Comparison of ENCODE assay signal across 8 mouse cellular contexts in the genomic region with DNA sequence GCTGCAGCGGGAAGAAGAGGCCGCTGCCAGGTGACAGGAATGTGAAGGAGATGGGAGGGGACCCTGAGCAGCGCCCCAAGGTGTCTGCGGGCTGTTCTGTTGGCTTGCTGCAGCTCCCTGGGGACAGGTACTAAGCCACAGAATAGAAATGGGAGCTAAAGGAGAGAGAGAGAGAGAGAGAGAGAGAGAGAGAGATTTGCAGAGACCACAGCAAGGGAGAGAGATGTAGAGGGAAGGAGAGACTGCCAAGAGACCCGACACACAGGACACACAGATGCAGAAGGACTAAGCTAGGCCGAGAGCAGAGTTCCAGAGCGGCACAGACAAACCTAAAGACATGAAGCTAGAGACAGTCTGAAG. TPM values are rescaled to one million over a fixed set of nuclear protein-coding genes. Genes with fewer than 3 reads are reported as not detected.
A peak's percentile ranks its signal among the peaks of the same experiment; 100 is the strongest.
DNase-seq lines count a peak whose midpoint lies in the region; ATAC-seq and TF ChIP-seq lines count a peak whose summit lies in the region.

No protein-coding gene starts in this region.

- H3K27me3 ChIP-seq in C2C12 (ENCODE audit: control insufficient read depth, insufficient read depth, insufficient read length), result no peaks in the 10 kb centered on the region
- peaks cover 17% of the 10 kb centered on the region; the same call in 1 of the 2 replicates for H3K27me3 ChIP-seq in forebrain, embryonic 14.5 days (replicated peaks; ENCODE audit: control insufficient read depth, insufficient read depth, low read length)
- H3K27me3 ChIP-seq in liver, embryonic 13.5 days, result peaks cover 97% of the 10 kb centered on the region

- peak overlapping the region; percentile 83 for H3K4me3 ChIP-seq in gastrocnemius, adult 2 months
- H3K4me3 ChIP-seq in C2C12 (ENCODE audit: insufficient read depth, poor library complexity, severe bottlenecking), result peak overlapping the region; percentile 31
- peak overlapping the region; percentile 42 for H3K4me3 ChIP-seq in forebrain, embryonic 14.5 days (ENCODE audit: low read depth, low read length)
- H3K4me3 ChIP-seq in liver, embryonic 13.5 days (replicated peaks), result peak overlapping the region; percentile 52

- intact Hi-C loops in gastrocnemius, adult 2 months (cut with DNase I), result no loop called here

- TF ChIP-seq CTCF in gastrocnemius, adult 2 months (IDR thresholded peaks at IDR 0.05), result no peak
- no peak for TF ChIP-seq CTCF in C2C12 (IDR thresholded peaks at IDR 0.05; ENCODE audit: control insufficient read depth, insufficient read depth, insufficient read length)

- peak overlapping the region; percentile 50 for H3K27ac ChIP-seq in gastrocnemius, adult 2 months
- H3K27ac ChIP-seq in forebrain, embryonic 14.5 days (ENCODE audit: low read depth, low read length), result peak overlapping the region; percentile 97
- H3K27ac ChIP-seq in liver, embryonic 13.5 days, result no peak overlapping the region

- no peaks in the 10 kb centered on the region for H3K9me3 ChIP-seq in forebrain, embryonic 14.5 days (replicated peaks; ENCODE audit: control insufficient read depth, low read length)
- no peaks in the 10 kb centered on the region for H3K9me3 ChIP-seq in liver, embryonic 13.5 days (replicated peaks)

- 5% methylated on average over 7 of the region's 7 CpGs for WGBS in forebrain, embryonic 14.5 days
- 4% methylated on average over 7 of the region's 7 CpGs for WGBS in liver, embryonic 13.5 days (ENCODE audit: insufficient replicate concordance)

- DNase-seq in gastrocnemius, adult 2 months, result no peak
- no peak for DNase-seq in gastrocnemius, adult 8-10 months (ENCODE audit: low spot score in 2 of 2)
- no peak for DNase-seq in forebrain, embryonic 14.5 days (ENCODE audit: low spot score)
- DNase-seq in liver, embryonic 13.5 days, result no peak
- no peak for DNase-seq in B cell, adult 2 months
- no peak for DNase-seq in adrenal gland, postnatal 4 days (ENCODE audit: low spot score in 2 of 2)

- no peaks in the 10 kb centered on the region for H3K79me2 ChIP-seq in C2C12 (ENCODE audit: control insufficient read depth, insufficient read depth)

- peak overlapping the region; percentile 76 for H3K9ac ChIP-seq in forebrain, embryonic 14.5 days (ENCODE audit: low read length)
- no peak overlapping the region; the same call in 1 of the 2 replicates for H3K9ac ChIP-seq in liver, embryonic 13.5 days

- peaks cover 5% of the 10 kb centered on the region for H3K36me3 ChIP-seq in C2C12 (ENCODE audit: control insufficient read depth, insufficient read depth)
- no peaks in the 10 kb centered on the region; the same call in 1 of the 2 replicates for H3K36me3 ChIP-seq in forebrain, embryonic 14.5 days (ENCODE audit: control insufficient read depth, insufficient read depth, low read length)
- peaks cover 5% of the 10 kb centered on the region for H3K36me3 ChIP-seq in liver, embryonic 13.5 days

- H3K79me3 ChIP-seq in C2C12 (ENCODE audit: low read depth), result no peaks in the 10 kb centered on the region

- peak overlapping the region; percentile 90 for H3K4me2 ChIP-seq in forebrain, embryonic 14.5 days (ENCODE audit: low read length)
- peak overlapping the region; percentile 73 for H3K4me2 ChIP-seq in liver, embryonic 13.5 days

- peak overlapping the region; percentile 81 for H3ac ChIP-seq in C2C12 (ENCODE audit: control insufficient read depth, insufficient read length, low read depth)

- H3K4me1 ChIP-seq in forebrain, embryonic 14.5 days (ENCODE audit: control insufficient read depth, insufficient read depth, low read length), result peaks cover 54% of the 10 kb centered on the region
- H3K4me1 ChIP-seq in liver, embryonic 13.5 days (replicated peaks), result peaks cover 73% of the 10 kb centered on the region

- no peak for ATAC-seq in forebrain, embryonic 14.5 days
- ATAC-seq in liver, embryonic 13.5 days (ENCODE audit: low read depth), result no peak
- no peak for ATAC-seq in erythroid progenitor cell, adult 5-6 weeks (replicated peaks; ENCODE audit: low FRiP score, poor library complexity, severe bottlenecking)

TF ChIP-seq in C2C12, 6 proteins besides CTCF, POLR2A, EP300 and RAD21:
- TF ChIP-seq CEBPB (IDR thresholded peaks at IDR 0.05; ENCODE audit: low read depth) (no peak), MYOG (IDR thresholded peaks at IDR 0.05; ENCODE audit: control insufficient read depth, extremely low read depth, insufficient read length) (no peak), FOSL1 (IDR thresholded peaks at IDR 0.05; ENCODE audit: insufficient read depth, low read length, poor library complexity, severe bottlenecking) (no peak), MAX (IDR thresholded peaks at IDR 0.05) (no peak)

RNA-seq across cellular contexts. Expression of a gene that starts 2.5 kb away (rescaled TPM):
- total RNA-seq in gastrocnemius, adult 2 months (2021), result 10 to 100 TPM in 1 of 2 experiments, 1 to 10 TPM in 1; 8.1 to 16.5 TPM
- 10 to 100 TPM in 1 of 4 experiments, 1 to 10 TPM in 3; 4.6 to 11.1 (median 7.6) TPM for total RNA-seq in gastrocnemius, adult 8-10 months (2022)
- 0.42 TPM for polyA plus RNA-seq in C2C12 (2012; fragmentation: generic; extraction: Trizol)
- polyA plus RNA-seq in forebrain, embryonic 14.5 days (2014; fragmentation: Nextera tagmentation; extraction: Ambion mirVana), result 12.5 and 17.2 TPM in 2 replicates
- 1.9 and 2.8 TPM in 2 replicates for polyA plus RNA-seq in liver, embryonic 13.5 days (2015; fragmentation: Nextera tagmentation; extraction: Ambion mirVana)
- 10 to 100 TPM; 57.2 to 71.7 TPM for total RNA-seq in adrenal gland, postnatal 4 days (2021)
- total RNA-seq in erythroid progenitor cell, adult 5-6 weeks (2015; ENCODE audit: low replicate concordance), result not detected in 2 replicates
- not detected in 2 replicates for total RNA-seq in erythroid progenitor cell, adult 5-6 weeks (2017; ENCODE audit: low replicate concordance)

RNA-seq across cellular contexts. Expression of a gene that starts 10.0 kb away (rescaled TPM):
- 10 to 100 TPM; 22.7 to 28.9 TPM for total RNA-seq in gastrocnemius, adult 2 months (2021)
- total RNA-seq in gastrocnemius, adult 8-10 months (2022), result 10 to 100 TPM; 20.3 to 23.0 (median 22.8) TPM
- polyA plus RNA-seq in C2C12 (2012; fragmentation: generic; extraction: Trizol), result 340 TPM
- polyA plus RNA-seq in forebrain, embryonic 14.5 days (2014; fragmentation: Nextera tagmentation; extraction: Ambion mirVana), result 53.1 and 65.1 TPM in 2 replicates
- 133 and 142 TPM in 2 replicates for polyA plus RNA-seq in liver, embryonic 13.5 days (2015; fragmentation: Nextera tagmentation; extraction: Ambion mirVana)
- 10 to 100 TPM; 66.7 to 69.4 TPM for total RNA-seq in adrenal gland, postnatal 4 days (2021)
- 17.2 and 28.1 TPM in 2 replicates for total RNA-seq in erythroid progenitor cell, adult 5-6 weeks (2015; ENCODE audit: low replicate concordance)
- total RNA-seq in erythroid progenitor cell, adult 5-6 weeks (2017; ENCODE audit: low replicate concordance), result 21.4 and 24.8 TPM in 2 replicates

RNA-seq across cellular contexts. Expression of a gene that starts 10.8 kb away (rescaled TPM):
- total RNA-seq in gastrocnemius, adult 2 months (2021), result 100 to 1,000 TPM; 393 to 462 TPM
- 100 to 1,000 TPM; 386 to 447 (median 408) TPM for total RNA-seq in gastrocnemius, adult 8-10 months (2022)
- 9.7 TPM for polyA plus RNA-seq in C2C12 (2012; fragmentation: generic; extraction: Trizol)
- 0.41 TPM in 1 of 2 replicates, not detected in the other for polyA plus RNA-seq in forebrain, embryonic 14.5 days (2014; fragmentation: Nextera tagmentation; extraction: Ambion mirVana)
- polyA plus RNA-seq in liver, embryonic 13.5 days (2015; fragmentation: Nextera tagmentation; extraction: Ambion mirVana), result 0.17 and 0.47 TPM in 2 replicates
- total RNA-seq in adrenal gland, postnatal 4 days (2021), result 10 to 100 TPM in 1 of 2 experiments, 1 to 10 TPM in 1; 6.4 to 11.5 TPM
- not detected in 2 replicates for total RNA-seq in erythroid progenitor cell, adult 5-6 weeks (2015; ENCODE audit: low replicate concordance)
- not detected in 2 replicates for total RNA-seq in erythroid progenitor cell, adult 5-6 weeks (2017; ENCODE audit: low replicate concordance)

RNA-seq across cellular contexts. Expression of a gene that starts 22.1 kb away (rescaled TPM):
- total RNA-seq in gastrocnemius, adult 2 months (2021), result under 1 TPM; 0.17 to 0.23 TPM
- total RNA-seq in gastrocnemius, adult 8-10 months (2022), result under 1 TPM in 2 of 4 experiments, not detected in 2; 0.16 to 0.27 TPM
- 1.2 TPM for polyA plus RNA-seq in C2C12 (2012; fragmentation: generic; extraction: Trizol)
- polyA plus RNA-seq in forebrain, embryonic 14.5 days (2014; fragmentation: Nextera tagmentation; extraction: Ambion mirVana), result 32.1 and 35.4 TPM in 2 replicates
- 0.13 TPM in 2 replicates for polyA plus RNA-seq in liver, embryonic 13.5 days (2015; fragmentation: Nextera tagmentation; extraction: Ambion mirVana)
- 10 to 100 TPM; 13.6 to 14.0 TPM for total RNA-seq in adrenal gland, postnatal 4 days (2021)
- not detected in 2 replicates for total RNA-seq in erythroid progenitor cell, adult 5-6 weeks (2015; ENCODE audit: low replicate concordance)
- total RNA-seq in erythroid progenitor cell, adult 5-6 weeks (2017; ENCODE audit: low replicate concordance), result not detected in 2 replicates

Comparison
In these comparisons a context has a peak if more than half of its experiments do, and no peak if none do; other contexts are left out.
1. H3K4me3 ChIP-seq: peak in every context shown above with its lines; median percentile 83 in gastrocnemius, adult 2 months; 52 in liver, embryonic 13.5 days; 42 in forebrain, embryonic 14.5 days; 31 in C2C12.
2. RNA of a gene that starts 2.5 kb away (total RNA-seq): 57.2 to 71.7 TPM in adrenal gland, postnatal 4 days, 8.1 to 16.5 TPM in gastrocnemius, adult 2 months and 4.6 to 11.1 TPM in gastrocnemius, adult 8-10 months; not detected in erythroid progenitor cell, adult 5-6 weeks; every median in the first group is over 4 times any median in the second.
3. RNA of a gene that starts 10.8 kb away (total RNA-seq): 393 to 462 TPM in gastrocnemius, adult 2 months and 386 to 447 TPM in gastrocnemius, adult 8-10 months; 6.4 to 11.5 TPM in adrenal gland, postnatal 4 days and not detected in erythroid progenitor cell, adult 5-6 weeks; every median in the first group is over 10 times any median in the second.